Mouse (Mus musculus): ENCODE measurements at regions not wholly inside any gene's neighbourhood (a gene's known extent, or its start where the extent isn't known, plus 50 kb on each side); places are given as distances from the start of the nearest gene placed in this dataset.

DNA sequence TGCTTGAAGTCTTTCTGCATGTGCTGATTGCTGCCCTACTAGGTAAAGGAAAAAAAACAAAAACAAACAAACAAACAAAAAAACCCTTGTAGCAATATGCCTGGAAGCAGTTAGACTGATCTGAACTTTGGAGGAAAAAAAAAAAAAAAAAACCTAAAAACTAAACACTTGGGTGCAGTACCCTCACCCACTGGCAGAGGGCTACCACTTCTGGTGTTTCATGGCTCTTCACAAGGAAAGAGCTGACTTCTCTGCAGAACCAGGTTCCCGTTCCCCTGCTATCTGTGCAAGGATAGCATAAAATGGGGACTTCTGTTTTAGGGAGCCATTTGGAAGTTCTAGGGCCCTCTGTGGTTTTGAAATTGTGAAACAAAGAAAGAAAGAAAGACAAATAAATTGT is 52.2 kb upstream of the Otud4 start:
- intact Hi-C loops (cut with DNase I), result loop anchor here (10.0 kb wide), 1 partner anchor 422 kb away; no protein-coding TSS in a partner anchor

DNA sequence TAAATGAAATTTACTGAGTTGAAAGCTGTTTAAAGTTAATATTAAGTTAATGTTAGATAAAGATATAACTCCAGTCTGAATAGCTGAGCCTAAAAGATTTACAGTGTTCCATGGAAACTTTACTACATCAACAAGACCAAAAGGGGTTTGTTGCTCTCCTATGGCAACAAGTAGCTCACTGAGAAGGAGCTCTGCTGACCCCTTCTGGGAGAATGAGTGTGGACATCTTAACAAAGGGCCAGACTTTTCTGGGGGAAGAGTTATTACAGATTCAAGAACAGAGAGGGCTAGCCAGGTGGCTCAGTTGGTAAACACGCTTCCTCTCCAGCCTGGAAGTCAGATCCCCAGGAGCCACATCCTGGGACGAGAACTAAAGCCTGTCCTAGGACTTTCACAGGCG is 54.5 kb upstream of the Otud4 start:
- intact Hi-C loops (cut with DNase I), result loop anchor here (2.0 to 10.0 kb wide), 3 partner anchors 38 to 420 kb away; no protein-coding TSS in a partner anchor

DNA sequence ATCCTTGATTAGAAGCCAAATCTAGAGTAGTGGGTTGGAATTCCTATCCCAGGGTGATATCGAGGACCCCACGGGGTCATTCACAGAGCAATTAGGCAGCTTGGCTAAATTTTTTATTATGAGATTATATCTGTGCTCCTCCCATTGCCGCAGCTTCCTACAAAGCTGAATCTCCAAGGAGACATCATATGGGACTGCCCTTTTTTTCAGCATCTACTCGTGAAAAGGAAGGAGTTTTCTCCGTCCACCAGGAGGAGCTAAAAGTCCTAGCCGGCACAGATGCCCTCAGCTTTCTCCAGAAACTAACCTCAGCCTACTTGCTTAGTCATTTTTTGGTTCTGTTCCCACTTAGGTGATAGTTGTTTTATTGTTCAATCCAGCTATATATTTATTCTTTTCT is 56.1 kb upstream of the Otud4 start:
- intact Hi-C loops (cut with DNase I), result loop anchor here (5.0 to 10.0 kb wide), 2 partner anchors 36 to 419 kb away; no protein-coding TSS in a partner anchor

DNA sequence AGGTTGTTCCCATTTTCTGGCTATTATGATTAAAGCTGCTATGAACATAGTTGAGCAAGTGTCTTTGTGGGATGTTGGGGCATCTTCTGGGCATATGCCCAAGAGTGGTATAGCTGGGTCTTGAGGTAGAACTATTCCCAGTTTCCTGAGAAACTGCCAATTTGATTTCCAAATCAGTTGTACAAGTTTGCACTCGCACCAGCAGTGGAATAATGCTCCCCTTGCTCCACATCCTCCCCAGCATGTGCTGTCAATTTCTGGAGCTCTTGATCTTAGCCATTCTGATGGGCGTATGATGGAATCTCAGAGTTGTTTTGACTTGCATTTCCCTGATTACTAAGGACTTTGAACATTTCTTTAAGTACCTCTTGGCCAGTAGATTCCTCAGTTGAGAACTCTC is 57.2 kb upstream of the Otud4 start:
- intact Hi-C loops (cut with DNase I), result loop anchor here (5.0 to 10.0 kb wide), 2 partner anchors 35 to 417 kb away; no protein-coding TSS in a partner anchor

DNA sequence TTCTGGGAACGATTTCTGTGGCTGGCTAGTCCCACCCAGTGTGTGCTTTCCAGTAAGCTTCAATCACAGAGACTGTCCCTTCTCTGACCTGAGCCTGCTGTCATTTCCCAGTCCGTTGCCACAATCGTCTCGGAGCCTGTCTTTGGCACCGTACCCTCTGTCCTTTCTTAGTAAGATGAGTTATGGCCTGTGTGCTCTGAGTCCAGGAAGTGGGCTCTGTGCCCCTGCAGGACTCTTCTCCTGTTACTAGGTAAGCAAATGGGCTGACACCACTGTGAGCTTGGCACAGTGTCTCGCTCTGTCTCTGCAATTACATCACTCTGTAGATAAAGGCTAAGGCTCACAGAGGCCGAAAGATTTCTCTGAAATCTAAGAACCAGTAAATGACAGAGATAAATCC is 63.3 kb upstream of the Otud4 start:
- intact Hi-C loops (cut with DNase I), result no loop called here

DNA sequence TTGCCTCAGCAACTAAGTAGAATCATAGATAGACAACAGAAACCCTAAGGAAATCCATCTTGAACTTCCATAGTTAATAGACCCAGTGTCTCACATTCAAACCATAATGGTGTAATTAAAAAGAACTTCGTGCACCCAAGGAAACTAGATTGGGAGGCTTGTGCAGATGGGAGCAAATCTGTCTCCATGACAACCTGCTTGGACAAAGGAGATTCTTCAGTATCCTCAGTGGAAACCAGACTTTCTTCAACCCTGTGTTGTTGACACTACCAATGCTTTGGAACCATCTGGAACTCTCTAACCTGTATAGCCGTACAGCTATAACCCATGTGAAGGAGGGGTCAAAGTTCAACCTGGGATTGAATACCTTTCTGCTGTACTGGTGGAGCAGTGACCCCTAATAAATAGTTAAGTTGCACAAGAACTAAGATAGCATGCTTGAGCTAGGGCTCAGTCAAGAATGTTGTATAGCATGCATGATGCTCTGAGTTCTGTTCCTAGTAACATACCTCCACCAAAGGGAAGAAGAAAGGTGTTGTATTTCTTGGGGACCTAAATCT is 64.2 kb upstream of the Otud4 start:
- intact Hi-C loops (cut with DNase I), result no loop called here

DNA sequence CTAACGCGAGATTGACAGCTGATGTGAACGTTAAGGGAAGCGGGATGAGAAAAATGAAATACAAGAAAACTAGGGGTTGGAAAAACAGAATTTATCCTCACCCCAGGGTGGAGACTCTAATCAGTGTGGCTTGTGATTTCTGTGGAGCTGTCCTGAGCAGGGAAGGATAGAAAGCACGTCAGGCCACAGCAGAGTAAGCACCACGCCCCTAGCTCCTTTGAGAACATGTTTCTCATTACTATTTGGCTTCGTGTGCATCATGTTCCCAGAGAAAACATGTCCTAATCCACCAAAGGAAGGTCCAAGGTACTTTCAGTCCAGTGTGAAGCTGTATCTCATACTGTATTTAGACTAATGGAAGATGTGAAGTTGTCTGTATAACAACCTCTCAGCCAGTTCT is 65.9 kb upstream of the Otud4 start:
- intact Hi-C loops (cut with DNase I), result no loop called here

DNA sequence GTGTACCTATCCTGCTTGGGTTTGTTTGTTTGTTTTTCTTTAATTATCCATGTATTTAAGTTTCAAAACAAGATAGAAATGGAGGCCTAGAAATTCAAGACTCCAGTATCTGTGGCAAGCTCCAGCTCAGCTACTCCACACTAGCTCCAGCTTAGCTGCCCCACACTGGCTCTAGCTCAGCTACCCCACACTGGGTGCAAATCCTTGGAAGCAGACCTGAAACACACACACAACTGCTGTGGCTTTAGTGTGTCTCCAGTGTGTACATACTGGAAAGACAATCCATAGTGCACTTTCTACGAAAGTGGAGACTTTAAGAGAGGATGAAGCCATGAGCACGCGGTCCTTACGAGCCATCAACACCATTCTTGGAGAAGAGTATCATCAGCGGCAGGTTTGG is 66.9 kb upstream of the Otud4 start:
- intact Hi-C loops (cut with DNase I), result no loop called here

DNA sequence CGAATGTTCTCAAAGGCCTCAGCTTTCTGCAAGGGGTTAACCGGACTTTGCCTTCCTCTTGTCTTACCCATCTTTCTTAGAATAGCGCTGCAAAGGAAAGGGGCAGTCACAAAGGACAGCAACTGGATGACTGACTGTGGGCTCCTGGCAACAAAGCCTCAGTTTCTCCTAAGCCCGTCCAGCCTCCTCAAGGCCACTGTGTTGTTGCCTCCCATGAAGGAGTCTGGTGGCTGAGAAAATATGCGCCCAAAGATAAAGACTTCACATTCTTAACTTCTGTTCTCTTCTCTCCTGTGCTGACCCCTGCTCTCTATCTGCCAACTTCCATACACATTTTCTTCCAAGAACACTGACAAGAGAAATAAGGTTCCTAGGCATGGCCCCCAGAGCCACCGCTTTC is 76.3 kb upstream of the Otud4 start:
- intact Hi-C loops (cut with DNase I), result no loop called here

DNA sequence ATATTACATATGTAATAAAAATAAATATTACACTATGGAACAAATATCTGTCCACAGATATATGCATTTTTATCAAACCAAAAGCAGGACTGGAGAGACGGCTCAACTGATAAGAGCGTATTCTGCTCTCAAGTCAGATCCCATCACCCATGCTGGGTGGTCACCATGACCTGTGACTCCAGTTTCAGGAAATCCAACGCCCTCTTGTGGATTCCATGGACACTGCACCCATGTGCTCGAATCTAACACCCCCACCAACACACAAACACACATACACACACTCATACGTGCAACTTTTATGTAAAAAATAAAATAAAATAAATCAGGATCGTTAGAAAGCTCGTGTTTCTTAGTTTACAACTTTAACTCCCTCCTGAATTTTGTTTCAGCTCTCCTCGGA is 76.7 kb upstream of the Otud4 start:
- intact Hi-C loops (cut with DNase I), result no loop called here

DNA sequence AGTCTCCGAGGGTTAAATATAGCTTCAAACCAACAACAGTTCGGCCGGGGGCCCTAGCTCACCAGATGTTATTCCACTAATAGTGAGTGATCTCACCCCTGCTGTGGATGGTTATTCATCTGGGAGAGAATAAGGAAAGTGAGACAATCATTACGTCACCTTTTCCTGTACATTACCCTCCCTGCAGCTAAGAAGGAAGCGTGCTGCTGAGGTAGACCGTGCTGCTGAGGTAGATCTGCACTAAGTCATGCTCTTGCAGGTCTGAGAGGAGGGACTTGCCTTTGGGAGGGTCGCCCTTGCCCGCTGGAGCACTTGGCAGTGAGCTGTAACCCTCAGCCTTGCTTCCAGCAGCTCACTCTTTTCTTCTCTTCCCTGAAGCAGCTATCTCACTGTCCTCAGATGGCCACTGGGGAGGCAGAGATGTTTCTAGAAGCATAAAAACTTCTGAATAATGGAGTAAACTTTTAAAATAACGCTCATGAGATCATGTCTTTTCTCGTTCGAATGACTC is 77.3 kb upstream of the Otud4 start:
- intact Hi-C loops (cut with DNase I), result no loop called here

DNA sequence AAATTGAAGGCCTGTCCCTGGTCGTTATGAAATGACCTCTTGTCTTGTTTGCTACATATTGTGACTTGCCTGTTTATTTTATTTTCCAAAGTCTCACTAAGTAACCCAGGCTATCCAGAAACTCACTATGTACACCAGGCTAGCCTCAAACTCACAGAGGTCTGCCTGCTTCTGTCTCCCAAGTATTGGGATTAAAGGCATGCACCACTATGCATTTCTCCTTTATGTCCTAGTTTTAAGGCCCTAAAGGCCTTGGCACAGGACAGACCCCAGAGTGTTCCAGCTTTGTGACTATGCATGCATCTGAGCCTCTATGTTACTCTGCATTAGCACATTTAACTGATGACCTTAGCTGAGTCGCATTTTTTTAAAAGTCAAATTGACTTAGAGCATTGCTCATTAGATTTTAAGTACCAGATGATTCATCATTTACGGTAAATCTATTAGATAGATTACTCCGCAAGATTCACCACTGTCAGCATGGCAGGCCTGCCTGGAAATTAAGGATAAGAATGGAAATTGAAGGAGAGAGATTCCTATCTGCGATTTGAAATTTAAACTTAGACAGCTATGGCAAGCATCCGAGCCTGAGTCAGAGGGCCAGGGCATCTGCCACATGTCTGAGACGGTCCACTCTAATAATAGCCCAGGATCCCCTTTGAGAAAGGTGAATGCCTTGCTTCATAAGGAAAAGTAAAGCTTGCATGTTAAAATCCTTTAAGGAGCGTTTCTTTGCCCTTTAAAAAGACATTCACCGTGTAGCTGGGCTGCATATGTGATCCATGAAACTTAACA is 78.0 kb upstream of the Otud4 start:
- intact Hi-C loops (cut with DNase I), result no loop called here

DNA sequence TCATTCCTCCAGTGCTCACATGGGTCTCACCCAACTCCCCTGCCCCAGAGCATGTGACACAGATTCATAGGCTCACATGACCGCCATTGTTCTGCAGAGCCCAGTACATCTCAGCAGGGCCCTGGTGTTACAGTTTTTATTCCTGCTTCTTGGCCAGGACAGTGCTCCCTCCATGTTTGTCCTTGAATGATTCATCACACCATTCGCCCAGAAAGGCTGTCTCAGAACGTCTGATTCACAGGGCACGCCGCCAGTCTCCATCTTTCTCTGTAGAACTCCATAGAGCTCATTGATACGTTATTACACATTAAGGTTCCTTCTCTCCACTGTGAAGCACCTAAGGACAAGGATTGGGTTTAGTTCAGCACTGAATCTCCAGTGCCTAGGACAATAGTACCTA is 79.9 kb upstream of the Otud4 start:
- intact Hi-C loops (cut with DNase I), result no loop called here

DNA sequence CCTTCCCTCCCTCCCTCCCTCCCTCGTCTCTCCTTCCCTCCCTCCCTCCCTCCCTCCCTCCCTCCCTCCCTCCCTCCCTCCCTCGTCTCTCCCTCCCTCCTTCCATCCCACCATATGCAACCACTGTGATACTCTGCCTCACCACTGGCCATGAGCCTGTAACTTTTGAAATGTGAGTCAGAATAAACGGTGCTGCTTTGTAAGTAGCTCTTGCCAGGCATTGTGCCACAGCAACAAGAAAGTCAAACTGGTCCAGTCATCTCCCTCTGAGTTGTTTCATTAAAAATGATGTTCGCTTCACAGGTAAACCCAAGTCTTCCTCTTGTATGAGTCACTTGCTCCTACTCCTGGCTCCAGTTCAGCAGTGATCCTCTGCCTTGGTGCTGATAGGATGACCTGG is 85.1 kb upstream of the Otud4 start:
- intact Hi-C loops (cut with DNase I), result no loop called here

DNA sequence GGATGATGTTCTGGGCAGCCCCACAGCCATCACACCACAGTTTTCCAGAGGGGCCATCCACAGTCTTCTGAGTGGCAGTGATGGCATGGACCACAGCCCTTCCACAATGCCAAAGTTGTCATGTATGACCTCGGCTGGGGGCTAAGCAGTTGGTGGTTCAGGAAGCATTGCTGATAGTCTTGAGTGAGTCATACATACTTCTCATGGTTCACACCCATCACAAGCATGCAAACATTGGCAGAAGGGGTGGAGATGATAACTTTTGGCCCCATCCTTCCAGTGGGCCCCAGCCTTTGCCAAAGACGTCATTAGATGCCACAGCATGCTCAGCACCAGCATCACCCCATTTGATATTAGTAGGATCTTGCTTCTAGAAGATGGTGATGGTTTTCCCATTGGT is 89.3 kb upstream of the Otud4 start:
- intact Hi-C loops (cut with DNase I), result no loop called here

DNA sequence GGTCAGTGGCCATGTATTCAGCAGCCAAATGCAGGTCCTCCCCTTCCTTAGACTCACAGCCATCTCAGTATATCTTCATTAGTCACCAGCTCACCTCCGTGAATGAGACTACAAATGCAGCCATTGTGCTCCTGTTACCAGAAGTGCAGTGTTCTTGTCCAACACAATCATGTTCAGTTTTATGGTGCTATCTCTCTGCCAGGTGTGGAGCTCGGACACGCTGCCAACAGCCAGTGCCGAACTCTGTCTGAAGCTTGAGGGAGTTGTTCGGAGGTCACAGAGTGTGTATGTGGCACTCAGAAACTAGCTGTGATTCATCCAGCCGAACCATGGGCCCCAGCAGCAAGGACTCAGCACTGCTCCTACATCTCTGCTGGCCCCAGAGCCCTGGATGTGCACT is 91.3 kb upstream of the Otud4 start:
- intact Hi-C loops (cut with DNase I), result loop anchor here (5.0 kb wide), 1 partner anchor 34 kb away; no protein-coding TSS in a partner anchor

DNA sequence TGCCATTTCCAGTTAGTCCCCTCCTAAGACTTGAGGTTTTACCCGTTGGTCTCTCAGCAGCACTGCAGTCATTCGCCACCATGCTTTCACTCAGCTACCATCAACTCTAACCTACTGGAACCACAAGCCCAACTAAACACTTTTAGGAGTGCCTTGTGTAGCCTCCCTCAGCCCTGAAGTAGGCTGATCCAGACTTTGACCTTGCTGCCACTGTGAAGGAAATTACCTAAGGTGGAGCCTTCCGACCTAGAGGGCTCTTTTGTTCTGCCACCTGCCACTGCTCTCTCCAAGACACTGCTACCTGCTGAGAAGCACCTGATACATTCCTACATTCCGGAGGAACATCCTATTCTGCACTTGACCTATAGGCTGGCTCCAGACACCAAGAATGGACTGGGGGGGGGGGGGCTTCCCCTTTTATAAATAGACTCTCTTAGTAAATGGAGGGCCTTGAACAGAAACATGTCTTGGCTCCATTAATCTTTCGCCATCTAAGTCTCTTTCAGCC is 93.5 kb upstream of the Otud4 start:
- intact Hi-C loops (cut with DNase I), result loop anchor here (5.0 kb wide), 1 partner anchor 36 kb away; no protein-coding TSS in a partner anchor

DNA sequence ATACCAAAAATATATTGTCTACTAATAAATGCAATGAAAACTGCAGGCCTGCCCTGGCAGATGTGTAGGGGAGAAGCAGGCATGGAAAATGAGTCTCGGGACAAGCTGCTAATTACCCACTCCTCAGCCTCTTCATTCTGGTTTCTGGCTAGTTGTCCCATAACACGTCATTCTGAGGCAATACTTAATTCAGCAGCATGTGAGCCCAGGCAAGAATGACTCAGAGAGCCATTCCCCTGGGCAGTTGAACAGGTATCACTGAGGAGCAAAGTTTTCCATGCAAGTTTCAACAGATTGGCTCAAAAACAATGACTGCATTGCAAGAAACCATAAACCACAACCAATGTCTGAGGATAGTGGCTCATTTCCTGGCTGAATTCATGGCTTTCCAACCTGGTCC is 97.0 kb upstream of the Otud4 start:
- intact Hi-C loops (cut with DNase I), result no loop called here

DNA sequence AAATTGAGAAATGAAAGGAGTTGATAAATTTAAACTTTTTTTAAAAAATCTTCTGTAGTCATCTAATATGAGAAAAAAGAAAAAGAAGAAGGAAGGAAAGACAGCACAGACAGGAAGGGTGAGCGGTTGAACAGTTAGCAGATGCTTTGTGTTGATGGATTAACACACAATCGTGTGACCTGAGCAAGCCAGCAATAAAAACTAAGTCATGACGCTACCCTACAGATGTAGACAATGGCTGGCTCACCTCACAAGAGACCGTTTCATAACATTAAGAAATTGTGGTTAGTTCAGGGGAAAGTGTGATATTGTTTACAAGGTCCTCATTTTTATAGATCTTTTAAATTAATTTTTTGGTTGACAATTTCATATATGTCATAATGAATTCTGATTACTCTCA is 99.4 kb upstream of the Otud4 start:
- intact Hi-C loops (cut with DNase I), result no loop called here

DNA sequence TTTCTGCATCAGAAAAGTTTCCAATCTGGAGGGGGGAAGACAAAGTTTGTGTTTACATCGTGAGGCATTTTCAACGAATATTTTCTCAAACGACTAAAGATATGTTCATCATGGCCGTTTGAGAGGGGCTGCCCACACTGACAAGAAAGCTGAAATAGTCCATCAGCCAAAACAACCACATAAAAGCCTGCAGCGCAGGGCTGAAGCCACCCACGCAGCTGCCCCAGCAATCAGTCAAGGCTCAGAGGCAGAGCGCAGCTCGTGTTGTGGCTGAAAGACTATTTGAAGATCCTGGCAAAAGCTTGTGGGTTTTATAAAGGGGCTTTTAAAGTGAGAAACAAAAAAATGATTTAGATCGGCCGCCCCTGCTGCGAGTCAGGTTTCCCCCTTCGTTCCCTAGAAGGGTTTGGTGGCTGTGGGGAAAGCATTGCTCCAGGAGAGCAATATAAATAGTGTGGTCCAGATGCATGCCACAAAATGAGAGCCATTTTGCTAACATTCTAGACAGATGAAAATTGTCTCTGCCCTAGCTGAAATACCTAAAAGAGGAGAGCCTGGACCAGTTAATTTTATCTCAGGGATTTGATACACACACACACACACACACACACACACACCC is 105.0 kb upstream of the Otud4 start:
- intact Hi-C loops (cut with DNase I), result no loop called here

DNA sequence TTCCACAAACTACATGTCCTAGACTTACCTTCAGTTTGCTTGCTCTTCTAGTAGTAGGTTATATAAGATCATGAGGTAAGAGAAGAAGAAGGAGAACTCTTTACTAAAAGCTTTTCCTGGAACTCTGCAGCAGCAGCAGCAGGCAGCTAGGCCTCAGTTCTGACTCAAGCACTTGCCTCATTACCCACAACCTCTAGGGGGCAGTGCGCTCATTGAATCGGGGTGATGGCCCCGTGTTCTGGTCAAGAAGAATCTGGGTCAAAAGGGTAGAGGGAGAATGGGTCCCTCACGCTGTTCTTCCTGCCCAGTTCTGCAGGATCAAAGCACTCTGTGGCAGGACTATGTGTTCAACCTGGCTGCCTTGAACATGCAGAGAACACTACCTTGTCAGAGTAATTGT is 109.9 kb upstream of the Otud4 start:
- intact Hi-C loops (cut with DNase I), result no loop called here

DNA sequence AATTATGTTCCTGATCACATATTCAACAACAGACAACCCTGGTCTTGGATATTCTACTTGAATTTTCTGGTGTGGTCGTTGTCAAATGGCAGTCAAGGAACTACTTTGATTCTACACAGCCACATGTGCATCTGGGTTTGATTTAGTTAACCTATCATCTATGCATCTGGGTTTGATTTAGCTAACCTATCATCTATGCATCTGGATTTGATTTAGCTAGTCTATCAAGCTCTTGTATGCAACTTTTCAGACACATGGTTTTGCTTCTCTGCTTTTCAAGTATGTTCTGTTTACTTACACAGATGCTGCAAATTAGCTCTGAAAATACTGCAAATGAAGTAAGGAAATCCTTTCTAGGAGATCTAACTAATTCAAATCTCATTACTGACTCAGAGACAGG is 117.4 kb upstream of the Otud4 start:
- intact Hi-C loops (cut with DNase I), result no loop called here
